Mouse (Mus musculus) urinary bladder, postnatal 36 days (tissue): ENCODE results near the gene Sned1.
"Not testable (repeated sequence)": the region's sequence is repeated elsewhere in the genome, so short reads cannot be mapped to it uniquely, and the experiment has no call there.

Experiments used
- DNase-seq, 2 experiments: peaks; one replicate each; pipeline ENCODE4 v3.0.0; 2022; ENCODE audit warnings: low spot score in 2 of 2, mixed read lengths in 1 of 2

Sned1 gene

DNA sequence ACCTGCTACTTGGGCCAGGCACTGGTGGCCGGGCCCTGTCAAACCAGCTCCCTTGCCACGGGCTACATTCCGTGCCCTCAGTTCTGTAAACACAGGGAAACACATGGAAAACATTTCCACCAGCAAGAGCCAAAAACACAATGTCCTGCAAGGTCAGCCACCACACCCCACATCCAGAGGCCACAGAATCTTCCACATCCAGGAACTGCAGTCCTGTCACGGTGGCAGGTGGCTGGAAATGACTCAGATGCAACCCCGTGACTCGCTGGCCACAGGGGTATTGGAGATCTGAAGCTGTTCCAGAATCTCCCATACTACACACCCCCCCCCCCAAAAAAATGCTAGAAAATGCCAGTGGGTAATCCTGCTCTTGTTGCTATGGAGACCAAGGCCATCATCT lies 6.4 kb upstream of the Sned1 start:
- no peak for DNase-seq

DNA sequence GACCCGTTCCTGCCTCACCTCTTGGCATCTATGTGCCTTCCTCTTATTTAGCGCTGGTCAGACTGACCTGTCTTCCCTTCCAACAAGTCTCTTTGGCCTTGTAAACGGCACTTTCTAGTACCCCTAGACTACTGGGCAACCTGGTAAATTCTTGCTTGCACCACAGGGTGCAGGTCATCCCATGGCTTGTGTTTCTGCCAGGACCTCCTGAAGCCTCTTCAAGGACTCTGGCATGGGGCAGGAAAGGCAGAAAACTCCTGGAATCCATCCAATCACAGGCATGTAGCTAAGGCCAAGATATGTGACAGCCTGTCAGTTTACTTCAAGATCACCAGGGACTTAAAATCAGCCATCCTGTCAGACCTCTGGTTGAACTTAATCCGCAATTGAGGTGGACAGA lies 6.0 kb upstream of the Sned1 start:
- no peak for DNase-seq

DNA sequence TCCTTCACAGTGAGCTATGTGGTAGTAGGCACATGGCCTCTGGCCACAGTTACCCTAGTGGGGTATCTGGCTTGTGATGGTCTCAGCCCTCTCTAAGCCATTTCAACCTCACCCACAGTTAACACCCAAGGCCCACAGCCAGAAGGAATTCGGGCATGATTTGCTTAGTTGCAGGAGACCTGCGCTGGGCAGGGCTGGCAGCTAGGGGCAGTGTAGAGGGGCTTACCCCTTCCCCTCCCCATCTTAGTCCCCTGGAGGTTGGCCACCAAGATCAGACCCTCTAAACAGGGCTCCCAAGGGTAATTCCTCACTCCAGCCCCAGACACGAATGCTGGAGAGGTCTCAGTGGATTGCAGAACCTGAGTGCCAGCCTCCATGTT lies 894 bp downstream of the Sned1 start:
- no peak for DNase-seq

DNA sequence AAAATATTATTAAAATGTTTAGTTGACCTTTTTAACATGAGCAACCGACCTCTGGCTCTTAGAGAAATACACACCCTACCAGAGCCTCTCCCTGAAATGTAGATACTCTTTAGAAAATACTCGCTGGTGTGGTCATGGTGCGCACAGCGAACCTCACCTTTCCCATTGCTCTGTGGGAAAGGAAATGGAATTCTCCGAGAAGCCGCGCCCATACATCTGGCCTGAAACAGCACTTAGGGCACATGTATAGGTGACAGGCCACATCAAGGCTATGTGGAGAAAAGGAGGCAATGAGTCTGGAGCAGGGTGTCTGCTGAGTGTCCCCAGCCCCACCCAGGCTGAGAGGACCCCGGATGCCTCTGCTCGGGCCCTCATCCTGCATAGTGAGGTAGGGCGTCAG lies 2.0 kb downstream of the Sned1 start:
- no peak for DNase-seq

DNA sequence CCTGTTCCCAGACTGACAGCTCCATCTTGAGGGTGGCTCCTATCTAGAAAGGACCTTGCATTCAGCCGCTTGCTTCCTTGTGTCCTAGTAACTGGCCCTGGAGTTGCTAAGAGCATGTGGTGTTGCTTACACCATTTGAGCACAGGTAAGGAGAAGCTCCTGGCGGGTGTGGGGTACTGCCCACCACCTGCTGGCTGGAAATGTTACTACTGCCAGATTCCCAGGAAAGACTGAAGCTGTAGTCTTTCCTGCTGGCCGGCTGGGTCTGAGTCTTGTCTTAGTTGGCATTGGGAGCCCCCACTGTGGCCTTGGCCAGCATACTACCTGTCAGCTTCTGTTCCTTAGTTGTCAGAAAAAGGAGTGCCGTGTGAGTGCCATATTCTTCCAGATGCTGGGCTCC lies 2.6 kb downstream of the Sned1 start:
- no peak for DNase-seq

DNA sequence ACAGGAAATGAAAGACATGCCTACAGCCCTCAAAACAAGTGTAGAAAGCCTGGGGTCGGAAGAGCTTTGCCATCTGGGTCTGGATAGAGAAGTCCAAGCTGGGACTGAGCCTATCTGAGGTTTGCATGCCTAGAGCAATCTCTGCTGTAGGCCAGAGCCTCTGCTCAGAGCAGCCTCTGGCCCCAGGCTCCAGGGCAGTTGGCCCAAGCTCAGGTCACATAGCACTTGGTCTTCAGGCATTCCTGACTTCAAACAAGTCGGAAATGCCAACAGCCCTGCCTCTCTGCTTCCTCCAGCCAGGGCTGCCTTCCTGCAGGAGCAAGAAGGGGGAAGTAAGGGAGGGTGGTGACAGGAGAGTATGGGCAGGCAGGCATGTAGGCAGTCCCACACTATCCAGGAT lies 10.3 kb downstream of the Sned1 start:
- no peak for DNase-seq

DNA sequence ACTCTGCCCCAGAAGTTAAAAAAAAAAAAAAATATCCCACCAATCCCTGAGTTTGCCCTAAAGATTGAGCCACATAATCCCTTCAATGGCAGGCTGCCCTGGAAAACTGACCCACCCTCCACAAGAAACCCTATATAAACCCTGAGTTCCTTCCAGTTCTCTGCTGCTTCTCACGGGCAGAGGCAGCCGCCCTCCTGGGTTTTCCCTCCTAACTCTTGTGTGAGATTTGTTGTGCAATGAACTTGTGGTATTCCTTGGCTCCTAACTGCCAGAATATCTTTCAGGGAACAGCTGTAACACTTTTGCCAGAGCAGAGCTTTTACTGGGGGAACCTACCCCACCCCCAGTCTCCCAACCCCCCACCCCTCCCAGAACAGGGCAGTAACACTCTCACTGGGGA lies 16.9 kb downstream of the Sned1 start:
- DNase-seq = peak in 1 of 2 experiments; percentile 25

DNA sequence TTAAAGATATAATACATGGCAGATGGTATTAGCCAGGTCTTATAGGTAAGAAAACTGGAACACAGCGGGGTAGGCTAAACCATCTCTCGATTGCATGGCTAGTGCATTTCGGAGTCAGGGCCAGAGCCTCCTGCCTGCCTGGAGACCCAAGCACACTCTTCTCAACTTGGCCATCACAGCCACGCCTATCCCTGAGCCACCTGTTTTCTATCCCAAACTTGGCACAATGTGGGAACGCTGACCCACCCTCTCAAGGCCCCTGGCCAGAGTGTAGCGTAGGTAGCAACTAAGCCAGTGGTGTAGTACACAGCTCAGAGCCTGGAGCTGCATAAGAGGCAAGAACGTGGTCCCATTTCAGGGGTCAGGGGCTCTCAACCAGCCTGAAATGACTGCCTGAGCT lies 20.1 kb downstream of the Sned1 start:
- no peak for DNase-seq

DNA sequence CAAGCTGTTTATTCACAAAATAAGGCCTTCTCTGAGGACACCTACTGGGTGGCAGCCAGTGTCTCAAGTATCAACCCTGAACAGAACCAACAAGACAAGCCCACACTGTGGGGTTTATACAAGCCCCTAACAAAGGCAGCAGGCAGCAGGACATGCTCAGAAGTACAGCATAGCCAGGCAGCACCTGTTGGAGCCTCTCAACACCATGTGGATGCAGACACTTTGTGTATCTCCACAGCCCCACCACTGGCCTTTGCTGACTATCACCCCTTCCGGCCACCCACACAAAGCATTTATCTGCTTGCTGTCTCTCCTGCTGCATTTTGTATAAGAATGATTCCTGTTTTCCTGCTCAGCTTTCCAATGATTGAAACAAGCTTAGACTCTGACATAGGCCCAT lies 21.9 kb downstream of the Sned1 start:
- DNase-seq = no peak

DNA sequence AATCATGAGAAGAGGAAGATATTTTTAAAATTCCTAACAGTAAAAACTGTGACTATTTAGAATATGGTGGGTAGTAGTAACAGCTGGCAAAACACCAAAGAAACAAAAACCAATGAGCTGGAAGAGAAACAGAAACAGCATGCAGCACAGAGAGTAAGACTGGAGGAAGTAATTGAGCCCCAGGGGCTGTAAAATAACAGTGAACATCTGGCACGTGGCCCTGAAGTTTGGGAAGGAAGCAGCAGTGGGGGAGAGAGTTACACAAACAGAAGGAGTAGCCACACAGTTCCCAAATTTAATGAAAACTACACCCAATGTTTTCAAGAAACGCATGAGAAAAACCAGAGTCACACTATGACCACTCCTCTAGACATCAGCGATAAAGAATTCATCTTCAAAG lies 31.6 kb downstream of the Sned1 start:
- DNase-seq = no peak

DNA sequence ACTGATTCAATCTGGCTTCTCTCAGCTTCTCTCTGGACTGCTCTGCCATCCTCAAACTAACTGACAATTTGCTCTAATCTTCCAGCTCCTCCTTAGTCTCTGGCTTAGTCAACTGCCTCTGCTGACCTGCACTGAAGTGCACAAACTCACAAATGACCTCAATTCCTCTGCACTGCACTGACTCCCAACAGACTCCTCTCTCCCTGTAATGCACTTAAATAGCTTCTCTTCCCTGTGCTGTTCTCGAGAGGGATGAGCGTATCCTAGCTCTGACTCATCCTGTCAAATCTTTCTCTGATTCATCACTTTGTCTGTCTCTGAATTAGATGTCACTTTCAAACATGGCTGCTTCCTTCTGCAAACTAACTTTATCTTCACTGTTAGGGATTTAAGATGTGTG lies 32.6 kb downstream of the Sned1 start:
- no peak for DNase-seq

DNA sequence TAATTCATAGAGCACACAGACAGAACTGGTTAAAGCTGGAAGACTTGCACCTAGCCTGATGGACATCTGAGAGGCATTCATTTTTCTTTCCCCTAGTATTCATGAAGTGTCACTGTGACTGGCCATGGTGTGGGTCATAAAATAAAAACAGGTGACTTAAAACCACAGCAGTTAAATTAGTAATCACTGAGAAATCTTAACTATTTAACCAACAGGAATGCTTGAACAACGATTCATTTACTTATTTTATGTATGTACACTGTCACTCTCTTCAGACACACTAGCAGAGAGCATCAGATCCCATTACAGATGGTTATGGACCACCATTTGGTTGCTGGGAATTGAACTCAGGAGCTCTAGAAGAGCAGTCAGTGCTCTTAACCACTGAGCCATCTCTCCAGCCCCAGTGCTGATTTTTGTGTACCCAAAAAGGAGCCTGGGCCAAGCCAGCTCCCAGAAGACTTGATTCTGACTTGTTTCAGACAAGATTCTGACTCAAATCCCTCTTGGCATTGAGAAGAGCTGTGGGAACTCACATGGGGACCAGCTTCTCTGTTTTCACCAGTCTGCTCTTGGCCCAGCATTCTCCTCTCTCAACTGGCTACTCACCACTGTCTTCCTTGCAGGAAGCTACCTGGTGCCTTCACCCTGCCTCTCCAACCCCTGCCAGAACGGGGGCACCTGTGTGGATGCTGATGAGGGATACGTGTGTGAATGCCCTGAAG lies 35.0 kb downstream of the Sned1 start:
- DNase-seq = no peak

DNA sequence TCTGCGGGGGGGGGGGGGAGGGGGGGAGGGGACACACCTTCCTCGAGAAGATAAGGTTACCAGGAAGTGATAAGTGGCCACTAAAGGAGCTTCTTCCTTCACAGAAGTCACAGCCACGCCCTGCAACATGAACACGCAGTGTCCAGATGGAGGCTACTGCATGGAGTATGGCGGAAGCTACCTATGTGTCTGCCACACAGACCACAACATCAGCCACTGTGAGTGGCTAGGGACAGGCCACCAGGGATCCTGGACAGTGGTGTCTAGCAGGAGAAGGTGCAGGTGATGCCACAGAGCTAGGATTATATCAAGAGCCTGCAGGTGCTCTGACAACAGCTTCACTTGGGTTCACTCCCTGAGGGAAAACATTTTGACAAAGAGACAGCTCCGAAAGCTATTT lies 36.1 kb downstream of the Sned1 start:
- DNase-seq = no peak

DNA sequence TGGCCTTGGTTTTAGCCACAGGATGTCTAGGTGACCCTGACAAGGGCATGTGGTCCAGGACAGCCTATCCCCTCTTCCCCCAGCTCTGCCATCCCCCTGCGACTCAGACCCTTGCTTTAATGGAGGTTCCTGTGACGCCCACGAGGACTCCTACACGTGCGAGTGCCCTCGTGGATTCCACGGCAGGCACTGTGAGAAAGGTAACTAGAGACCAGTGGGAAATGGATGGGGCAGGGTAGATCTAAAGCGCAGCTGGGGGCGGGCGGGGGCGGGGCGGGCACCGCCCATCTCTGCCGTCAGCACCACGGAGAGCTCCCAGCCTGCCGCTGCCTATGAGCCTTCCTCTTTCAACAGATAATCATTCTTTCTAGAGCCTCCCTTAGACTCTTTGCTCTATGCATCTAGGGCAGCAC lies 36.8 kb downstream of the Sned1 start:
- DNase-seq = no peak

DNA sequence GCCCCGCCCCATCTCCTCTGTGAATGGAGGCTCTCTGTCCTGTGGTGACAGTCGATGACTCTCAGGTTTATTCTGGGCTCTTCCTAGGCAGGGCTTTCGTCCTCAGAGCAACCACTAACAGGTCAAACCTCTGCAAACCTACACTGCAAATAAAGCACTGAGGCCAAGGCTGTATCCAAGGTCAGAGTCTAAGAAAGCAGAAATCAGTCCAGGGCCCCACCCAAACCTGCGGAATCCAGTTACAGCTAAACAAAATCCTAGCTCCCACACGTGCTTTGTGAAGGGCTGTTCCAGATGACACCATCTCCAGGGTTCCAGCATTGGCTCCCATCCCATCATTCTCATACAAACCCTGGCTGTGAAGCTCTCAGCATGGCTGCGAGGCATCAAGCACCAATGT lies 39.9 kb downstream of the Sned1 start:
- no peak for DNase-seq

DNA sequence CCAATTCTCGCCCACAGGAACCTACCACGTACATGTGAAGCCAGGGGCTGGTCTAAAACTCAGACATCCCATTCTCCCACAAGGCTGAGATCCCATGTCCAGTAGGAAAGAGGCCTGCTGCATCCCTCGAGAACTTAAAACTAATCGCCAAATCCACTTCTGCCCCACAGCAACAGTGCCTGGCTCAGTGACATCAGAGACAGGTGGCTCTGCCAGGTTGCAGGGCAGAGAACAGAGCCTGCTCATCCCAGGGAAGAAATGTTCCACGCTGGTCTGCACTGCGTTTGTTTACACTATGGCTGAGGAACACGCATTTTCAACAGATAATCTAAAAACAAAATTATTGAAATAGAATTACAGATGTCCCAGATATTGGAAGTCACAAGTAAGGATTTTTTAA lies 41.4 kb downstream of the Sned1 start:
- no peak for DNase-seq

DNA sequence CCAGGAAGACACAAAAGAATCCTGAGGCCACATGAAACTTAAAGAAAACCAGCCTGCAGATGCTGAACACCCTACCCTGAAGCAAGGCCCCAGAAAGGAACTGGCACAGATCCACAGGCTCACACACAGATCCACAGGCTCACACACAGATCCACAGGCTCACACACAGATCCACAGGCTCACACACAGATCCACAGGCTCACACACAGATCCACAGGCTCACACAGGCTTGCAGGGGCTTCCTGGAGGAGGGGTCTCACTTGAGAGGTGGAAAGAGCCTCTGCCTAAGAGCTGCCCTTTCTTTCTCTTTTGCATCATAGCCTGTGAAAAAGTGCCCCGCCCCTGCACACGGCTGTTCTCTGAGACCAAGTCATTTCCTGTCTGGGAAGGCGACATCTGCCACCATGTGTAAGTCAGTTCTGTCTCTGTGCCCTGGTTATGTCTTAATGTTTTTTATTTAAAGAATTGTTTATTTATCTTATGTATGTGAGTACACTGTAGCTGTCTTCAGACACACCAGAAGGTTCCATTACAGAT lies 54.1 kb downstream of the Sned1 start:
- no peak for DNase-seq

DNA sequence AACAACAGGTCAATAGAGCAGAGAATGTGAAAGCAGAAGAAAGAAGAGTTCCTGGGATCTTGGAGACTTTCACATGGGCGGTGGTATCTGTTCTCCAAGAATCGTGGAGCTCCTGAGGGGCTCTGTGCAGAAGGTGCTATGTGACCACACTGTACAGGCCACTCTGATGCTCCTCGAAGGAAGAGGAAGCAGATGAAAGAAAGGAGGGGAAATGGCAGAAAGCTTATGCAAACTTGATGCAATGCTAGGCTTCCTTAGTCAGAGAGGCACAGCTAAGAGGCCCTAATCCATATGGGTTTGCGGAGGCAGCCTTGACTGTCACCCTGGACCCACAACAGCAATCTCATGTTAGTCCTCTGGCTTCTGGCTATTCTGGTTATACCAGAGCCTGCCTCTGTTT lies 55.3 kb downstream of the Sned1 start:
- DNase-seq = no peak

DNA sequence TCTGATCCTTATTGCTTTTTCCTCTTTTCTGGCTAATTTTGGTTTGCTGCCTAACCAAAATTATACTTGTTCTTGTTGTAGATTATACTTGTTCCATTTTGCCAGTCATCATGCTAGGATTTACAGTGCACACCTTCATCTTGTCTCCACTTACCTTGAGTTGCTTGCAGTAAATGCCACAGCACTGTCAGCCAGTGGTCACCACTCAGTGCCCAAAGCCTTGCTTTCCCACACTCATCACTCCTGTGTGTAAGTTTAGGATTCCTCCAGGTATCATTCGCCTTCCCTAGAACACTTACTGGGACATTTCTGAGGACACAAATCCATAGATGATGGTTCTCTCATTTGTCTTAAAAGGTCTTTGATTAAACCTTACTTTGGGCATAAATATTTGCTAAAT lies 56.0 kb downstream of the Sned1 start:
- no peak for DNase-seq

DNA sequence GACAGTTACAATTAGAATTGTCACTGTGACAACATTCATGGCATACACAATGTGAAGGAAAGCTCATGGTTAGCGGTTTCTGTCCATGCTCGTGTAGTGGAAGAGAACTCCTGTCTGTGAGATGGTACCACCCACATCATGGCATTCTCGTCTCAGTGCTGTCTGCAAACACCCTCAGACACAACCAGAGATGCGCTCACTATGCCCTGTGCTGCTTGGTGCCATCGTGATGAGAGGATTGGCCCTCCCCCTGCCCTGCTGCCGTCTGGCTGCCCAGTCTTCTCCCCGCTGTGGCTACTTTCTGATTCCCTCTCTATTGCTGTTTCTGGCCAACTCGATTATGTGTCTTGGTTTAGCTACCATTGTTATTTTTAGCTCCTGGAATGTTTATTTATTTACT lies 56.4 kb downstream of the Sned1 start:
- no peak for DNase-seq

DNA sequence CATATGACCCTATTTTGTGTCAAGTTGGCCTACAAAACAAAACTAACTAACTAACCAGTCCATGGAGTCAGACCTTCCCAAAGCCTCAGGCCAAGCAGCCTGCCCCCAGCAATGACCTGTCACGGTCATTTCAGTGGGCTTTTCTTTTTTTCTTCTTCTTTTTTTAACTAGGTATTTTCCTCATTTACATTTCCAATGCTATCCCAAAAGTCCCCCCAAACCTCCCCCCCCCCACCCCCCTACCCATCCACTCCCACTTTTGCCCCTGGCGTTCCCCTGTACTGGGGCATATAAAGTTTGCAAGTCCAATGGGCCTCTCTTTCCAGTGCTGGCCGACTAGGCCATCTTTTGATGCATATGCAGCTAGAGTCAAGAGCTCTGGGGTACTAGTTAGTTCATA lies 58.9 kb downstream of the Sned1 start:
- not testable (repeated sequence) for DNase-seq

DNA sequence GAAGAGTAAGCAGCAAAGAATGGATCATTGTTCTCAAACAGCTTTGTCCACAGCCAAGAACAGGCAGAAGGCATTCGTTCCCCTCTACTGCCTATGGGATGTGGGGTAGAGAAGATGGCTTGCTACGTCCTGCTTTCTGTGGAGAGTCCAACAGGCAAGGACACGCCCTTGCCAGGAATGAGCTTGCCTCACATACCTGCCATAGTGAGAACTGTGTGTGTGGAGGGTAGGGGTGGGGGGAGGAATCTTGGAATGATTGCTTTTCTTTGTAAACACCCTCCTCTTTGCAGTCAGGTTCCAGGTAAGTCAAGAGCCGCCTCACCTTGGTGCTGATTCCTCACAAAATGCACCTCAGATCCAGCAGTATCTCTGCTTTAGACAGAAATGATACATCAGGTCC lies 64.2 kb downstream of the Sned1 start:
- DNase-seq = no peak

DNA sequence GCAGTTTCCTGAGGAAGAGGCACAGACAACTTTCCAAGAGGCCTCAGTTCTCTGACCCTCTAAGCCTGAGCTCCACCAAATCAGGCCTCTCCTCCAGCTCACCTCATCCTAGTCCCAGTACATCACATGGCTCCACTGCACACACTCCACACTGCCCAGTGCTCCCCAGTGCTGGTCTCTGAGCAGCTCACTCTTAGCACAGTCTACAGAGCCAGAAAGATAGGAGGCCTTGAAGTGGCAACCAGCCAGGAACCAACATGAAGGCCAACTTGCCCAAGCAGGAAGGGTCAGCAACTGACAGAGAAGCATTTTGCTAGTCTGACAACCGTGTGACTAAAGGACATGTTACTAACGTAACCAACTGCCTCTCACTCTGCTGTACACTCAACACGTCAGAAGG lies 64.9 kb downstream of the Sned1 start:
- no peak for DNase-seq
